Mouse (Mus musculus): ENCODE data around the gene Tmem151a. TPM values are rescaled to one million over a fixed set of nuclear protein-coding genes. Genes with fewer than 3 reads are reported as not detected.
A peak's percentile ranks its signal among the peaks of the same experiment; 100 is the strongest.

The Tmem151a gene
- polyA plus RNA-seq, 1 experiment = 8.1 TPM

DNA sequence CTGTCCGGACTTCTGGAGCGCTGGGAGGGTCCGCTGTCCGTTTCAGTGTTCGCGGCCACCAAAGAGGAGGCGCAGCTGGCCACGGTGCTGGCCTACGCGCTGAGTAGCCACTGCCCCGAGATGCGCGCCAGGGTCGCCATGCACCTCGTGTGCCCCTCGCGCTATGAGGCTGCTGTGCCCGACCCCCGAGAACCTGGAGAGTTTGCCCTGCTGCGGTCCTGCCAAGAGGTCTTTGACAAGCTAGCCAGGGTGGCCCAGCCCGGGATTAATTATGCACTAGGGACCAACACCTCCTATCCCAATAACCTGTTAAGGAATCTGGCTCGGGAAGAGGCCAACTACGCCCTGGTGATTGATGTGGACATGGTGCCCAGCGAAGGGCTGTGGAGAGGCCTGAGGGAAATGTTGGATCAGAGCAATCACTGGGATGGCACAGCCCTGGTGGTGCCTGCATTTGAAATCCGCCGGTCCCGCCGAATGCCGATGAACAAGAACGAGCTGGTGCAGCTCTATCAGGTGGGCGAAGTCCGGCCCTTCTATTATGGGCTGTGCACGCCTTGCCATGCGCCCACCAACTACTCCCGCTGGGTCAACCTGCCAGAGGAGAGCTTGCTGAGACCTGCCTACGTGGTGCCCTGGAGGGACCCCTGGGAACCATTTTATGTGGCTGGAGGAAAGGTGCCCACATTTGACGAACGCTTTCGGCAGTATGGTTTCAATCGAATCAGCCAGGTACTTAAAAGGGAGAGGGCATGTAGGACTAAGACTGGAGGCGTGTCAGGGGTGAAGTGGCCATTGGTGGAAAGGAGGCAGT lies 45.8 kb downstream of the Tmem151a start:
- H3K4me3 ChIP-seq (ENCODE audit: low read depth, low read length) = peak overlapping the region; percentile 88
- 6% methylated on average over 41 of the region's 41 CpGs for WGBS
- H3K27ac ChIP-seq (ENCODE audit: insufficient read depth, low read depth, low read length) = peak overlapping the region; percentile 47
- H3K27me3 ChIP-seq (ENCODE audit: control insufficient read depth, insufficient read depth, low read length) = no peaks in the 10 kb centered on the region
- H3K4me1 ChIP-seq (ENCODE audit: control insufficient read depth, insufficient read depth, insufficient read length, low read length) = peaks cover 10% of the 10 kb centered on the region
- H3K36me3 ChIP-seq (ENCODE audit: control insufficient read depth, insufficient read depth, low read length) = no peaks in the 10 kb centered on the region; the same call in 1 of the 2 replicates
- TF ChIP-seq POLR2A (IDR thresholded peaks at IDR 0.05; ENCODE audit: low read depth, low read length) = no peak
- no peak for TF ChIP-seq CTCF (IDR thresholded peaks at IDR 0.05; ENCODE audit: extremely low read depth, insufficient read length, insufficient replicate concordance, low read depth, low read length)

DNA sequence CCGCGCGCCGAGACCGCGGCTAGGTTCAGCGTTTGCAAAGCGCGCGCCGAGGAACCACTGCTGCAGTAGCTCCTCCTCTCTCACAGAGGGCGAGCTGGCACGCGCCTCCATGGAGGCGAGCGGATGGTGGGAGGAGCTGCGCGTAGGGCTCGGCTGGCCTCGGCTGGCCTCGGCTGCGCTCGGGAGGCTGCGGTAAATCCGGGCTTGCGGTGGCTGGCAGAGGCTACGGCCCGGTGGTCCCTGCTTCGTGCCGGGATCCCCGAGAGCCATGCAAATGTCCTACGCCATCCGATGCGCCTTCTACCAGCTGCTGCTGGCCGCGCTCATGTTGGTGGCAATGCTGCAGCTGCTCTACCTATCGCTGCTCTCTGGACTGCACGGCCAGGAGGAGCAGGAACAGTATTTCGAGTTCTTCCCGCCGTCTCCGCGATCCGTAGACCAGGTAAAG lies 46.6 kb downstream of the Tmem151a start, which contains the start of the genes B4gat1 and AC124502.3:
Gene B4gat1 (plus strand): TSS at position 118 of the 448 bp plus-strand sequence.
Gene AC124502.3 (plus strand): TSS at position 183 of the 448 bp plus-strand sequence.
- TF ChIP-seq CTCF (IDR thresholded peaks at IDR 0.05; ENCODE audit: extremely low read depth, insufficient read length, insufficient replicate concordance, low read depth, low read length) = peak; percentile 29; the same call in 1 of the 2 replicates
- 0 out of 2 replicates have a peak, but pooled peaks have one; percentile 12 for TF ChIP-seq POLR2A (IDR thresholded peaks at IDR 0.05; ENCODE audit: low read depth, low read length)
- peaks cover 10% of the 10 kb centered on the region for H3K4me1 ChIP-seq (ENCODE audit: control insufficient read depth, insufficient read depth, insufficient read length, low read length)
- H3K27me3 ChIP-seq (ENCODE audit: control insufficient read depth, insufficient read depth, low read length) = no peaks in the 10 kb centered on the region
- no peaks in the 10 kb centered on the region for H3K36me3 ChIP-seq (ENCODE audit: control insufficient read depth, insufficient read depth, low read length)
- WGBS = under 1% methylated on average over 44 of the region's 44 CpGs
- H3K27ac ChIP-seq (ENCODE audit: insufficient read depth, low read depth, low read length) = peak within 1 kb of the TSS; percentile 47
- peak within 1 kb of the TSS; percentile 88 for H3K4me3 ChIP-seq (ENCODE audit: low read depth, low read length)

- 3% methylated on average over 32 of the region's 32 CpGs for WGBS
Measured at GRCm38 (mm10) chr19:5037678-5038571, 47.4 kb downstream of the Tmem151a start.

DNA sequence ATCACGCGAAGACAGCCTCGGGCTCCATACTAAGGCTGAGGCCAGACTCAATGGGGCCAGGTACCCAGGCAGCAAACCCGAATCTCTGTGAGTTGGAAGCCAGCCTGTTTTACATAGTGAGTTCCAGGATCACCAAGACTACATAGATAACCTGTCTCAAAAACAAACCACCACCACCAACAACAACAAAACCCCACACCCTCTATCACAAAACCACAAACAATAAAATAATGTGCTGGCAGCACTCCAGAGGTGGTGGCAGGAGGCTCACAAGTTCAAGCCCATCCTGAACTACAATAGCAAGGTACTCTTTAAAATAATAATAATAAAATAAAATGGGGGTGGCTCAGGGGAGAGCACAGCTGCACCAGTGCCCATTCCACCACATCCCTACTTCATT lies 48.8 kb downstream of the Tmem151a start:
- H3K36me3 ChIP-seq (ENCODE audit: control insufficient read depth, insufficient read depth, low read length) = no peaks in the 10 kb centered on the region
- no peak overlapping the region for H3K4me3 ChIP-seq (ENCODE audit: low read depth, low read length)
- no peak overlapping the region for H3K27ac ChIP-seq (ENCODE audit: insufficient read depth, low read depth, low read length)
- TF ChIP-seq POLR2A (IDR thresholded peaks at IDR 0.05; ENCODE audit: low read depth, low read length) (no peak), CTCF (IDR thresholded peaks at IDR 0.05; ENCODE audit: extremely low read depth, insufficient read length, insufficient replicate concordance, low read depth, low read length) (no peak)
- H3K27me3 ChIP-seq (ENCODE audit: control insufficient read depth, insufficient read depth, low read length) = no peaks in the 10 kb centered on the region
- 81% methylated on average over 4 of the region's 4 CpGs for WGBS
- H3K4me1 ChIP-seq (ENCODE audit: control insufficient read depth, insufficient read depth, insufficient read length, low read length) = peaks cover 10% of the 10 kb centered on the region

More at GRCm38 (mm10) chr19:5037678-5038571, 47.4 kb downstream of the Tmem151a start:
- H3K4me1 ChIP-seq (ENCODE audit: control insufficient read depth, insufficient read depth, insufficient read length, low read length) = peaks cover 10% of the 10 kb centered on the region
- TF ChIP-seq POLR2A (IDR thresholded peaks at IDR 0.05; ENCODE audit: low read depth, low read length) = no peak
- TF ChIP-seq CTCF (IDR thresholded peaks at IDR 0.05; ENCODE audit: extremely low read depth, insufficient read length, insufficient replicate concordance, low read depth, low read length) = no peak
- peak overlapping the region; percentile 88 for H3K4me3 ChIP-seq (ENCODE audit: low read depth, low read length)
- no peak overlapping the region for H3K27ac ChIP-seq (ENCODE audit: insufficient read depth, low read depth, low read length)
- H3K36me3 ChIP-seq (ENCODE audit: control insufficient read depth, insufficient read depth, low read length) = no peaks in the 10 kb centered on the region
- H3K27me3 ChIP-seq (ENCODE audit: control insufficient read depth, insufficient read depth, low read length) = no peaks in the 10 kb centered on the region

DNA sequence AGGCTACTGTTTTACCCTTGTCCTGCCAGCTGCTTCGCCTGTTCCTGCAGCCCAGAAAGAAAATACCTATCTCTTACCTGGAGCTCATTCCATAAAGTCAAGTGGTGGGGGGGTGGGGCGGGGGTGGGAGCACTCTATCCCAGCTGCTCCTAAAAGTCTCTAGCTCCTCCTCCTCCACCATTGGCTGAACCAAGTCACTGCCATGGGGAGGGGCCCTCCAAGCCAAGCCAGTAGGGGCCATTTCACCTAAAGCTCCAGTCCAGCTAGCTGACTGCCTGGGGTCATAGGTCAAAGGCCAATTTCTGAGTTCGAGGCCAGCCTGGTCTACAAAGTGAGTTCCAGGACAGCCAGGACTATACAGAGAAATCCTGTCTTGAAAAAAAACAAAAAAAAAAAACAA lies 52.6 kb downstream of the Tmem151a start:
- no peaks in the 10 kb centered on the region; the same call in 1 of the 2 replicates for H3K36me3 ChIP-seq (ENCODE audit: control insufficient read depth, insufficient read depth, low read length)
- H3K27me3 ChIP-seq (ENCODE audit: control insufficient read depth, insufficient read depth, low read length) = no peaks in the 10 kb centered on the region
- H3K4me1 ChIP-seq (ENCODE audit: control insufficient read depth, insufficient read depth, insufficient read length, low read length) = no peaks in the 10 kb centered on the region
- 90% methylated on average over 3 of the region's 3 CpGs for WGBS
- no peak overlapping the region for H3K4me3 ChIP-seq (ENCODE audit: low read depth, low read length)
- H3K27ac ChIP-seq (ENCODE audit: insufficient read depth, low read depth, low read length) = no peak overlapping the region
- no peak for TF ChIP-seq POLR2A (IDR thresholded peaks at IDR 0.05; ENCODE audit: low read depth, low read length)
- no peak for TF ChIP-seq CTCF (IDR thresholded peaks at IDR 0.05; ENCODE audit: extremely low read depth, insufficient read length, insufficient replicate concordance, low read depth, low read length)

DNA sequence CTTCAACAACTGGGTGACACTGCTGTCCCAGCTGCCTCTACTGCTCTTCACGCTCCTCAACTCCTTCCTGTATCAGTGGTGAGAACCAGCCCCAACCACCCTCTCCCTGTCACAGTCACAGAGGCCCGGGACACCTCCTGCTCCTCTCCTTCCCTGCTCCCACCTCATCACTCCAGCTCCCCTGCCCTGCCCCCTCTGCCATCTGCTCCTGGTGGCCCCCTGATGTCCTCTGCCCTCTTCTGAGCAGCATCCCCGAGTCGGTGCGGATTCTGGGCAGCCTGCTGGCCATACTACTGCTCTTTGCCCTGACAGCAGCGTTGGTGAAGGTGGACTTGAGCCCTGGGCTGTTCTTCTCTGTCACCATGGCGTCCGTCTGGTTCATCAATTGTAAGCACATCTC lies 59.2 kb downstream of the Tmem151a start:
- H3K36me3 ChIP-seq (ENCODE audit: control insufficient read depth, insufficient read depth, low read length) = no peaks in the 10 kb centered on the region; the same call in 1 of the 2 replicates
- peaks cover 5% of the 10 kb centered on the region; the same call in 1 of the 2 replicates for H3K4me1 ChIP-seq (ENCODE audit: control insufficient read depth, insufficient read depth, insufficient read length, low read length)
- no peaks in the 10 kb centered on the region for H3K27me3 ChIP-seq (ENCODE audit: control insufficient read depth, insufficient read depth, low read length)
- no peak for TF ChIP-seq CTCF (IDR thresholded peaks at IDR 0.05; ENCODE audit: extremely low read depth, insufficient read length, insufficient replicate concordance, low read depth, low read length)
- TF ChIP-seq POLR2A (IDR thresholded peaks at IDR 0.05; ENCODE audit: low read depth, low read length) = no peak
- H3K27ac ChIP-seq (ENCODE audit: insufficient read depth, low read depth, low read length) = no peak overlapping the region
- 90% methylated on average over 8 of the region's 8 CpGs for WGBS
- H3K4me3 ChIP-seq (ENCODE audit: low read depth, low read length) = no peak overlapping the region

Data from small intestine, adult 2 months (tissue).